Mouse (Mus musculus) heart, postnatal 0 days (tissue): ENCODE measurements around the gene Bcl3.
"Not testable (repeated sequence)": the region's sequence is repeated elsewhere in the genome, so short reads cannot be mapped to it uniquely, and the experiment has no call there.

Experiments
- CTCF ChIP-seq: IDR thresholded peaks from 2 replicates; pipeline ENCODE4 v1.5.1; 2016; ENCODE audit warnings: antibody characterized with exemption, control low read depth, low read depth
- EP300 ChIP-seq: IDR thresholded peaks from 2 replicates; pipeline ENCODE4 v1.6.1; 2016; ENCODE audit warnings: antibody characterized with exemption, low read depth

GRCm38 (mm10) chr7:19791504-19791903, 31.1 kb downstream of the Bcl3 start:
- not testable (repeated sequence) for TF ChIP-seq EP300, CTCF
